In genomic region chr4:85483586-85483985, GRCm38 (mm10) we compare ENCODE assay signal across 28 mouse cellular contexts. TPM values are rescaled to one million over a fixed set of nuclear protein-coding genes. Genes with fewer than 3 reads are reported as not detected.
DNase-seq lines count a peak whose midpoint lies in the region; ATAC-seq lines count a peak whose summit lies in the region.
"Had no signal": no experiment of that assay in that cellular context is flagged by ENCODE, and none has a peak within 500 bp of the region (broad histone marks: within the 10 kb centered on the region; RNA-seq: fewer than 3 reads in every experiment).

No protein-coding gene starts in this region.

- H3K4me1 ChIP-seq in forebrain, embryonic 15.5 days = peaks cover 17% of the 10 kb centered on the region
- peaks cover 3% of the 10 kb centered on the region; the same call in 1 of the 2 replicates for H3K4me1 ChIP-seq in forebrain, embryonic 12.5 days
- no peaks in the 10 kb centered on the region for H3K4me1 ChIP-seq in kidney, embryonic 15.5 days
- H3K4me1 ChIP-seq: embryonic facial prominence, embryonic 12.5 days; embryonic facial prominence, embryonic 15.5 days; heart, embryonic 12.5 days; heart, embryonic 15.5 days had no signal

- no peak overlapping the region for H3K9ac ChIP-seq in forebrain, embryonic 15.5 days (replicated peaks)
- H3K9ac ChIP-seq in forebrain, embryonic 12.5 days = no peak overlapping the region
- H3K9ac ChIP-seq in kidney, embryonic 15.5 days = no peak overlapping the region
- H3K9ac ChIP-seq: embryonic facial prominence, embryonic 12.5 days; embryonic facial prominence, embryonic 15.5 days; heart, embryonic 12.5 days; heart, embryonic 15.5 days; hindbrain, embryonic 13.5 days had no signal

- no peak overlapping the region for H3K4me2 ChIP-seq in forebrain, embryonic 15.5 days (replicated peaks)
- no peak overlapping the region for H3K4me2 ChIP-seq in forebrain, embryonic 12.5 days
- no peak overlapping the region for H3K4me2 ChIP-seq in kidney, embryonic 15.5 days
- H3K4me2 ChIP-seq: embryonic facial prominence, embryonic 12.5 days; embryonic facial prominence, embryonic 15.5 days; heart, embryonic 12.5 days; heart, embryonic 15.5 days; hindbrain, embryonic 13.5 days had no signal

- H3K27me3 ChIP-seq in forebrain, embryonic 15.5 days = no peaks in the 10 kb centered on the region
- no peaks in the 10 kb centered on the region for H3K27me3 ChIP-seq in forebrain, embryonic 12.5 days
- H3K27me3 ChIP-seq in kidney, embryonic 15.5 days = no peaks in the 10 kb centered on the region
- H3K27me3 ChIP-seq: embryonic facial prominence, embryonic 12.5 days; embryonic facial prominence, embryonic 15.5 days; heart, embryonic 12.5 days; heart, embryonic 15.5 days; hindbrain, embryonic 13.5 days had no signal

- no peak overlapping the region for H3K27ac ChIP-seq in forebrain, embryonic 15.5 days (replicated peaks)
- no peak overlapping the region for H3K27ac ChIP-seq in forebrain, embryonic 12.5 days
- no peak overlapping the region for H3K27ac ChIP-seq in kidney, embryonic 15.5 days
- H3K27ac ChIP-seq: embryonic facial prominence, embryonic 12.5 days; embryonic facial prominence, embryonic 15.5 days; heart, embryonic 15.5 days; hindbrain, embryonic 10.5 days; hindbrain, embryonic 13.5 days had no signal

- H3K9me3 ChIP-seq in forebrain, embryonic 15.5 days = no peaks in the 10 kb centered on the region
- H3K9me3 ChIP-seq in forebrain, embryonic 12.5 days = no peaks in the 10 kb centered on the region
- no peaks in the 10 kb centered on the region for H3K9me3 ChIP-seq in kidney, embryonic 15.5 days (replicated peaks)
- H3K9me3 ChIP-seq: embryonic facial prominence, embryonic 12.5 days; embryonic facial prominence, embryonic 15.5 days; heart, embryonic 12.5 days; heart, embryonic 15.5 days; hindbrain, embryonic 10.5 days; hindbrain, embryonic 13.5 days had no signal

- ATAC-seq in forebrain, embryonic 15.5 days (replicated peaks) = peak; percentile 72; the same call in 1 of the 2 replicates
- no peak for ATAC-seq in forebrain, embryonic 12.5 days (ENCODE audit: low FRiP score)
- no peak for ATAC-seq in kidney, embryonic 15.5 days (replicated peaks; ENCODE audit: low FRiP score)
- ATAC-seq: CD4-positive, CD25-positive, alpha-beta regulatory T cell, adult 4 months; hindbrain, embryonic 16.5 days; inflammation-experienced regulatory T-cells, adult 6 months; intestine, embryonic 16.5 days had no signal

- peak; percentile 31 for DNase-seq in layer of hippocampus, adult 9-11 months
- DNase-seq in layer of hippocampus, adult 9-10 months (ENCODE audit: low spot score) = no peak
- DNase-seq in brain, embryonic 18.5 days (ENCODE audit: low read depth, low spot score) = peak; percentile 26
- DNase-seq in telencephalon, adult 2 months (ENCODE audit: low read depth, low spot score) = peak; percentile 42
- DNase-seq in ovary, postnatal 36 days (ENCODE audit: low spot score) = no peak
- DNase-seq: adrenal gland, adult 2 months; adrenal gland, postnatal 14 days; cerebellum, adult 11 months; cerebellum, adult 2 months; cerebellum, adult 9-11 months; cerebellum, postnatal 25 days; gastrocnemius, postnatal 25 days; heart, adult 18-20 months; heart, postnatal 10 days; heart, postnatal 36 days had no signal

- no peak overlapping the region for H3K4me3 ChIP-seq in forebrain, embryonic 15.5 days
- no peak overlapping the region for H3K4me3 ChIP-seq in forebrain, embryonic 12.5 days (replicated peaks)
- no peak overlapping the region for H3K4me3 ChIP-seq in kidney, embryonic 15.5 days (replicated peaks)
- H3K4me3 ChIP-seq: embryonic facial prominence, embryonic 12.5 days; embryonic facial prominence, embryonic 15.5 days; heart, embryonic 12.5 days; heart, embryonic 15.5 days; hindbrain, embryonic 10.5 days; hindbrain, embryonic 13.5 days had no signal

- 81% methylated on average over 6 of the region's 6 CpGs for WGBS in forebrain, embryonic 15.5 days
- WGBS in forebrain, embryonic 12.5 days = 91% methylated on average over 6 of the region's 6 CpGs
- 94% methylated on average over 6 of the region's 6 CpGs for WGBS in kidney, embryonic 15.5 days

- no peaks in the 10 kb centered on the region for H3K36me3 ChIP-seq in forebrain, embryonic 15.5 days
- no peaks in the 10 kb centered on the region for H3K36me3 ChIP-seq in forebrain, embryonic 12.5 days (replicated peaks)
- H3K36me3 ChIP-seq in kidney, embryonic 15.5 days = no peaks in the 10 kb centered on the region
- H3K36me3 ChIP-seq: embryonic facial prominence, embryonic 12.5 days; embryonic facial prominence, embryonic 15.5 days; heart, embryonic 12.5 days; heart, embryonic 15.5 days; hindbrain, embryonic 10.5 days; hindbrain, embryonic 13.5 days had no signal

RNA-seq across cellular contexts. Expression of gene Adamtsl1, which starts 30.4 kb away (rescaled TPM):
- 5.2 and 6.3 TPM in 2 replicates for polyA plus RNA-seq in forebrain, embryonic 15.5 days (2015; fragmentation: Nextera tagmentation; extraction: Ambion mirVana)
- 7.6 and 11.6 TPM in 2 replicates for polyA plus RNA-seq in forebrain, embryonic 12.5 days (2016; fragmentation: Nextera tagmentation; extraction: Ambion mirVana)
- polyA plus RNA-seq in kidney, embryonic 15.5 days (2015; fragmentation: Nextera tagmentation; extraction: Ambion mirVana) = 17.2 and 21.5 TPM in 2 replicates
- polyA plus RNA-seq: CD4-positive, CD25-positive, alpha-beta regulatory T cell, adult 4 months had no signal

Comparison
In these comparisons a context has a peak if more than half of its experiments do, and no peak if none do; other contexts are left out.
1. DNase-seq: peak in layer of hippocampus, adult 9-11 months (single experiment), brain, embryonic 18.5 days (single experiment) and telencephalon, adult 2 months (single experiment); none in layer of hippocampus, adult 9-10 months (single experiment) and ovary, postnatal 36 days (single experiment).